Mouse (Mus musculus) lung, adult 2 months (tissue): Measurements from ENCODE around the gene Map2k7.

Experiments
- CTCF ChIP-seq: fragments of 200-500 bp; IDR thresholded peaks from 2 replicates; pipeline ENCODE4 v1.5.1; 2011; ENCODE audit warnings: mild to moderate bottlenecking, low read length, control low read depth; ENCODE audit not compliant: insufficient read depth
- POLR2A ChIP-seq: fragments of 200-500 bp; IDR thresholded peaks from 2 replicates; pipeline ENCODE4 v1.6.1; 2011; ENCODE audit warnings: low read depth, mild to moderate bottlenecking, control low read depth, low read length, borderline replicate concordance; ENCODE audit errors: extremely low read depth

GRCm38 (mm10) chr8:4292738-4293137 lies 54.2 kb downstream of the Map2k7 start:
- TF ChIP-seq POLR2A (no peak), CTCF (no peak)
